Mouse (Mus musculus) testis, postnatal 10 days (tissue): ENCODE measurements at regions not wholly inside any gene's neighbourhood (a gene's known extent, or its start where the extent isn't known, plus 50 kb on each side); places are given as distances from the start of the nearest gene placed in this dataset.

Source experiments
- DNase-seq: peaks from one replicate; pipeline ENCODE4 v3.0.0; 2021; ENCODE audit warnings: low spot score

DNA sequence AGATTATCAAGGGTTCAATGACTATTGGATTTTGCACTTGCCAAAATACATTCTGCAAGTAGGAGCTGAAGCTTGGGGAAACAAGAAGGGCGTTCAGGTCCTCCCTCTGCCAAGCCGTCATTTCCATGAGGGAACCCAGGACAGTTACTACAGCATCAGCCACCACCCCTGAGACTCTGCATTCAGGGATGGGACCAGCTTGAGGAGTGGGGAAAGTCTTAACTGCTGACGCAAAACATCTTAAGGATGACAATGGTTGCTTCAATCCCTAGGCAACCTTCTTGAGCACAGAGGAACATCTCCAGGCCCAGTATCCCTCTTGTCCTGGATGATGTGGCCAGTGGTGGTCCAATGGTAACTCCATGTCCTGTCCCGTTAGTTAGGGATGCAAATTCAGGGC is 137.2 kb upstream of the Noct start:
- DNase-seq = no peak

DNA sequence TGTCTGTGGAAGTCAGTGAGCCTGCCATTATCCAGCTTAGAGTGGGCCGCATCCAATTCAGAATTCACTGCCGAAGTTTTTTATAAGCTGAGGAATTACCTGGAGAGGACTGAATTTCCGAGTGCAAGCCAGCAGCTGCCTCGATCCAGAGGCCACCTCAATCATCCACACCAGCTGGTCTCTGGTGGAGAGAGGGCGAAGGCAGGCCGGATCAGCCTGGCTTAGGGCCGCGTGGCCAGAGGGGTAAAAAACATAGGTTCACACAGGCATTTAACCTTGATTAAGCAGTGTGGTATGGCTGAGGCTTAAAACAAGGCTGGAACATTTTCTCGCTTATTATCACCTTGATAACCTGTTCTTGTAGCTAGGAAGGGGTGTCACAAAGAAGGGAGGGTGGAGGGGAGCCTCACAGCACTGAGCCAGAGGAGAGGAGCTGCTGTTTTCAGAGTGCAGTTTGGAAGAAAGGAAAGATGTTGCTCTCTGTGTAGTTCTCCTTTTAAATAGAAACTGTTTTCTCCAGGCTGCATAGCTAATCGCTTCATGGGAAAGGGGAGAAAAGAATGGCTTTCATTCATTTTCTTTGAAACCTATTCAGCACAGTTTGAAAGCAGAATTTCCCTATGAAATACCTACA is 135.1 kb upstream of the Noct start:
- no peak for DNase-seq

DNA sequence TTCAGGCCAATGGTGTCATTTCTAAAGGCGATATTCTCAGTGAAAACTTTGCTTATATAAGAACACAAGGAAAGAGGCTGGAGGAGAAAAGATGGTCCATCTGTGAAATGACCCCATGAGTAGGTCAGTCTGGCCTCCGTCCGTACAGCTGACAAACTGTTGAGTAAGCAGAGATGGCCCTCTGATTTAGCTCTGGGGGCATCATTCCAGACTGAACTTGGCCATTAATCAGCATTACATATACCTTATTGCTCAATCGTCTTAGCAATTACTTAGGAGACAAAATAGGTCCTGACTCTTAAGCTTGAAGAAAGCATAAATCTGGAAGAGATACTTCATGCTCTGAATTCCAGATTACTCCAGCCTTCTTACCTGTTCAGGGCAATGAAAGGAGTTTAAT is 132.8 kb upstream of the Noct start:
- DNase-seq = no peak

DNA sequence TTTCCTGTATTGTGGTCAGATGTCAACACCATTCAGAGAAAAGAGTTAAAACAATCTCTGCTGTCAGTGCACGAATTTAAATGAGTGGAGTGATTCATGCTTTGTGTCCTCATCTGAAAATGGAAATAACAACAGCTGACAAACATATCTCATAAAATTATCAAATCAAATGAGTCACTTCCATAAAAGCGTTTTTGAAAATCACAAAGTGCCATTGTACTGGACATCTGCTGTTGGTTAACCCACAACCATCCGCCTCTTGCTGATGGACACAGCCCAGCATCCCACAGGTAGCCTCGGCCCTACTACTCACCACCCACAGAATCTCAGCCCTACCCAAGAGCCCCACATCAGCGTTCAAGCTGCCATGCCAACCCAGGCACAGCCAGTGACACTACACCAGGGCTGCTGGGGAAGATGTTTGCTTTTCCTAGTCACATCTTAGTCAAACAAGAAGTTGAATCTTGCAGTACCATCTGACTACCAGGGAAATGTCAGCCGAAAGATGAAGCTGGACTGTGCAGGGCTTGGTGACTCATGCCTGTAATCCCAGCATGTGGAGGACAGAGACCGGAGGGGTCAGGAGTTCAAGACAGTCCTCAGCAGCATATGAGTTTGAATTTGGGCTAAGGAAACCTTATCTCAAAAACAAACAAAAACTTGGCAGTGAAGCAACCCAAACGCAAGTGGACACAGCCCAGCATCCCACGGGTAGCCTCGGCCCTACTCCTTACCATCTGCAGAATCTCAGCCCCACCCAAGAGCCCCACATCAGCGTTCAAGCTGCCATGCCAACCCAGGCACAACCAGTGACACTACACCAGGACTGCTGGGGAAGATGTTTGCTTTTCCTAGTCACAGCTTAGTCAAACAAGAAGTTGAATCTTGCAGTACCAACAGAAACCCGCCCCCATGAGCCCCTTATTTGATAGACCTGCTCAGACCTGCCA is 131.9 kb upstream of the Noct start:
- DNase-seq = no peak

DNA sequence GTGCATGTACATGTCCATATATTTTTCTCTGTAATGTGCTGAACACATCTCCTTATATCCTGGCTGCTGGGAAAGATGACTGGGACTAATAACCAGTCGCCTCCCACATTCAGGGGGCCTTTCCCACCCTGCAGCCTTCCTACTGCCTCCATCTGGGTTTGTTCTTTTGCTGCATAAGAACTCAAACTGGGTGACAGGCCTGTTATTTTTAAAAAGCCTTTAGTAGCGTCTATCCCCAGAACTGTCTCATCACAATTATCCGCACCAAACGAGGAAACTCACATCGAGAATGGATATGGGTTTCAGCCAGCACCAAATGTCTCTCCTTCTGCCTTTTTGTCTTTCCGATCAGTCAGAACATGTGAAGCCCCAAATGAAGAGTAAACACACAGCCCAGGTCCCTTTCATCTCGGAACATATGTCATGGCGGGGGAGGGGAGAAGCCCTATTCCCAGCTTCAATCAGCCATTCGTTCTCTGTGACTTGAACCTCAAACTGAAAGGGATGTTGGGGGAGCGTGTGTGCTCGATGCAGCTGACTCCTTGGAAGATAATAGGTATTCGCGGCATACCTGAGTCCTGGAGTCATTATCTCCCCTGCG is 128.3 kb upstream of the Noct start:
- no peak for DNase-seq

DNA sequence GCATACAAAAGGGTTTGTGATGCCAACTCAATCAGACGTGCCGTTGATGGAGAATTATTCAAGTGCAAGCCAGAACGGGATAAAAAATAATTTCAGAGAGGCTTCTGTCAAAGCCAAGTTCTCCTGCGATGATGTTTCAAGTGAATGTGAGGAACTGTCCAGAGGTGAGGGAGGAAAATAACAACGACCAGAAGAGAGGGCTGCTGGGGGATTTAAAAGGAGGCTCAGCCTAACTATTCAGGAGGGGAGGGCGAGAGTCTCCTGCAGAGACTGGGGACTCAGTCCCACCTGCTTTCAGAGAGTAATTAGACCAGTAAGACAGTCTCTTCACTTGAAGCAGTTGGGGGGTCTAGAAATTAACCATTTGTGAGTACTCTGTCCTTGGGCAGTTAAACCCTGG is 127.7 kb upstream of the Noct start:
- no peak for DNase-seq

DNA sequence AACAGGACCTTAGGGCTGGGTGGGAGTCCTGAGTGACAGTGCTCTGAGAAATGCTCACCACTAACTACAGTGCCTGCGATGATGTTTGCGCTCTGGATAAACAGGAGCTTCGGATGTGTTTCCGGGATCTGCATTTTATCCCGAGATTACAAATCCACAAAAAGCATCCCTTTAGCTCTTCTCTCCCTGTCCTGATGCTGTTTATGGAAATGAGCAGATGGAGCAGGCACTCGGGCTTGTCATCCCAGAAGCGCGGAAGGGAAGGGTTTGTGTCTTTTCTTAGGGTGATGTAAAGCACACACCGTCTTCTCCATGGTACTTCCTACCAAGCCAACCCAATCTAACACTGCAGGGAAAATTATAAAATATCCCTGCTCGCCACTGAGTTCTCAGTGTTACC is 126.9 kb upstream of the Noct start:
- DNase-seq = no peak

DNA sequence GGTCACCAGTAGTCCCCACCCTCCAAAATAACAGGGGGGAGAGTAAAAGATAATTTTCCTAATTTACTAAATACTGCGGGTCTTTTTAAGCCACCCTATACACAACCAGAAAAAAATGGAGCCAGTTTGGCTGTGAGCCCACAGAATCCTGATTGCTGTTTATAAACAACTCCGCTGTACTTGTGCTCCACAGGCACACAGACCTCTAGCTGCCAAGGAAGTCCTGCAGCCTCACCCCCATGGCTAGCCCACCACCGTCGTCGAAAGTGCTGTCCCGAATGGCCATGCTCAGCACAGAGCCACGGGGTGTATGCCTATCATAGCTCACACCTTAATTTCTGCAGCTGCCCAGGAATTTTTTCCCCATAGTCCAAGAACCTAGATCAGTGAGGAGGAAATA is 124.3 kb upstream of the Noct start:
- no peak for DNase-seq

DNA sequence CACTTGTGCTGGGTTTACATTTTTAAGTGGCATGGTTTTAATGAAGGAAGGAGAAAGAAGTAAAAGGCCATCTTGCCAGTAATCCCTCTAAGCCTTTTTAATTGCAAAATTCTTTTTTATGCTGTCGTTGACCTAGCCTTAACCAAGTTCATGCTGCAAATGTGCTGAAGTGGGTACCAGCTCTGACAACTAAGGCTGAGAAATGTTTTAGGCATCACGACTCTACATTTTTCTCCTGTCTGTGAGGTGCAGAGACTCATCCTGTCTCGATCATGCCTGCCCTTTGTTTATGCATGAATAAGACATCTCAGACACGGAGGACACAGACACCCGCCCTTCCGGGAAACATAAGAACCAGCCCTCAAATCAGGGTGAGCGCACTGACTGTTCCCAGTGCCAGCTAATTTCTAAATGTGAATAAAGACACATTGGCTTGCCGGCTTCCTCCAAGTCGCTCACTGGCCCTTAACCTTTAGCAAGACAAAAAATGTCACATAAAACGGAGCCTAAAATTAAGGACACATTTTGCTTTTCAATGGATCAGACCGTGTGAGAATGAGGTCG is 115.5 kb upstream of the Noct start:
- no peak for DNase-seq

DNA sequence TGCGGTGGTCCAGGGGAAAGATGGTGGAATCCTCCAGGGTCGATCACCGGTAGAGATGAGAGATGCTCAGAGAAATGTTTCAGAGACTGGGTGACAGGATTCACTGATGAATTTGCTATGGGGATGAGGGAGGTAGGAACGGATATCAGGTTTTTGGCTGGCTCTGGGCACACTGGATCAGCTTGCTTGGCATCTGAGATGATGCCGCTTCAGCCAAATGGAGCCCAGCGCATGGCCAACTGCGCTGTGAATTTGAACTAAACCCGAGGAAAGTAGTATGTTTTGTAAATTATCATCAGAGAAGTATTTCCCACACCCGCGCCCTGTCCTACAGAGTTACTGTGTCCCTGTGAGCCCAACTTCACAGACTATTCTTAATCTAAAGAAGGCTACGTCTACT is 113.0 kb upstream of the Noct start:
- DNase-seq = no peak

DNA sequence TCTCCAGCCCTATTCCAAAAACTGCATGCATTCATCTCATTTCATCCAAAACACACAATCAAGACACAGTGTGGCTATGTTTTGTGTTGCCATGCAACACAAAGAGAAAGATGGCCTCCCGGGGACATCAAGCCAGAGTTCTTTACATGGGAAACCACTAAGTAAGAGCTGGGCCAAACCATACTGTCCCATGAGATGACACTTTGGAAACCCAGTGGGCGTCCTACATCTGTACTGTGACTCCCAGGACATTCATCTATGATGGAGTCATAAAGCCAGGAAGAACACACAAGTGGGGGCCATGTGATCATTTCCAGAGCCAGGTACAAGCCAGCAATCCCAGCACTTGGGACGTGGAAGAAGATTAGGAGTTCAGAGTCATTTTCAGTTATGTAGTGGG is 111.9 kb upstream of the Noct start:
- no peak for DNase-seq

DNA sequence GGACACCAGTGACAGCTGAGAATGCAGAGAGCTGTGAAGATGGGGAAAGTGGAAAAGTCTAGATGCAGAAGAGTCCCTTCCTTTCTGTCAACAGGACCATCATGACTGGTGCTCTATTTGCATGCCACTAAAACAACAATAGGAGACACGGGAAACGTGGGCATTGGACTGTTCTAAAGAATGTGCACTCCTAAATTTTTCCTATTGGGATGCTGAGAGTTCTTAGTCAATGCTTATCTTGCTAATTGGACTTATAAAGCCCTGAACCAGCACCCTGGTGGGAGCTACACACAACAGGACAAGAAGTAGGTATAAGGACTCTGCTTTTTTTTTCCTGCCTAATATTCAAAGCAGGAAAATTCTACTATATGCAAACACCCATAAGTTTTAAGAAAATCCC is 108.3 kb upstream of the Noct start:
- no peak for DNase-seq

DNA sequence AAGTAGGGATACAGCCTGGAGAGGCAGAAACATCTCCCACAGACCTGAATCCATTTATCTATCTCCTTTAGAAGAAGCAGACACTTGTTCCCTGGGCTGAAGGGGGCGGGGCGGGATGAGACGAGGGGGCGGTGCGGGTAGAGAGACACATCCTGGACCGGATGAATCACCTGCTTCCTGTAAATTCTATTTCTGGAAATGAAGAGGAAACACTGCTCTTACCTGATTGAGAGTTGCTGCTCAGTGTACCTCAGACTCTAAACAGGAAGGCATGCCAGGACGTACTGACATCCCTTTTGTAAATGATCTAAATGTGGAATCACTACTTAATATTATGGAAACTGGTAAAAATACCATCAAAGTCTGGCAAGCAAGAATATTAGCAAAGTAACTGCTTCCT is 105.5 kb upstream of the Noct start:
- no peak for DNase-seq

DNA sequence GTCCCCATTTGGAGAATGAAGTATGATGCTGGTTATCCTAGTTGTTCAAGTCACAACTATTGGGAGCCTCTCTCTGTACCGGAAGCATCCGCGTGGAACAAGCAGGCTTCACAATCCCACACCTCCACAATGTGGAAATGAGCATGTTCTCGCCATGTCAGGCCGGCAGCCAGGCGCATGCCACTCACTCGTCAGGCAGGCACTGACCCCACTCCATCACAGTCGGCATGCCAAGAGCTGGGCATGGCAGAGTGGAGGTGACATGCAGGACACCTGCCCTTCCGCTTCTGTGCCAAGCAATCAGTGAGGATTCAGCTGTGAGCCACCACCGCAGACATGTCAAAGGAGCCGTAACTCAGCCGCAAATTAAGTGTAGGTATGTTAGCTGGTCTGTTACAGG is 103.7 kb upstream of the Noct start:
- no peak for DNase-seq

DNA sequence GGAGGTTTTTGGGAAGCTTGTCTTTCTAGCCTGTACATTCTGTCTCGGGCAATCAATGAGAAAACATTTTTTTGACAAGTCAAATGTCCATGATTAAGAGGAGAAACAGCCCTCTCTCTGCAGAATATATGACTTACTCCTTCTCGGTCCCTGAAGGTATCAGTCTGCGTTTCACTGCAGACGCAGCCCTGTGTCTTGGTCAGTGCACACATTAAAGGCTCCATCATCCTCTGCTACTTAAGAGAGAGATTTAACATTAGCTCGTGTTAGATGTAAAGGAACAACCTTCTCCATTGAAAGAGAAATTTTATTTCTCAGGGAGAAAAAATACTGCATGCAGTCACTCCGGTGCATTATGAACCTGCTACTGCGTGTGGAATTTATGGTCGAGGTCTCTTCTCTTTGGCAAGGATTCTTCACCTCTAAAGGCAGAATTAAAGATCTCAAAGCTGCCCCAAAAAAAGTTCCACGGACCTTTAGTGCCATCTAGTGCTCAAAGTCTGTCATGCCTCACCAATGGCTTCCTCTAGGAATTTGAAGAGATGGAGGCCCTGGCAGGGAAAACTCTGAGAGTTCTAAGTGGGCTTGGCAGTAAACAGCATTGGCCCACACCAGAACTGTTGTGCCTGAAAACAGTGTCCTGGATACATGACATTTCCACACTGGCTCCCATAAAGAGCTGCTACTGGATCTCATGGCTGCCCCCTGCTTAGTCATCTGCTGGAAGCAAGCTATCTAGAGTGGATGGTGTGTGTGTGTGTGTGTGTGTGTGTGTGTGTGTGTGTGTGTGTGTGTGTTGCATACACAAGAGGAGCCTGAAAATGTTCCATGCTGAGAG is 102.3 kb upstream of the Noct start:
- DNase-seq = peak; percentile 80

DNA sequence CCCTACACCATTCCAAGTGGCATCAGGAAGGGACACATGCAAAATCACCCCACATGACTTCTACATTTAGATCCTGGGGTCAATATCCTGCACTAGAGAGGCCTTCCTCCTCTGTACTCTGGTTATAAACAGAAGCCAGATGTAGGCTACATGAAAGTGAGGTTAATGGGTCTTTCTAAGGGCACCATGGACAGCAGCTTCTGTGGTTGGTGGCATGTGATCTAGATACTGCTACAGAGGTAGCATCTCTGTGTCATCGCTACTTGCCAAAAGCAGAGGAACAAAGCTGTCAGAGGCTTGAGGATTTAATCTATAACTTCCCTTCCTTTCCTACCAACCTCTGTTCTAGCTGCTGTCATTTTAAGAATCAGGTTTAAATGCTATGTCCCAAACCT is 101.7 kb upstream of the Noct start:
- DNase-seq = no peak

DNA sequence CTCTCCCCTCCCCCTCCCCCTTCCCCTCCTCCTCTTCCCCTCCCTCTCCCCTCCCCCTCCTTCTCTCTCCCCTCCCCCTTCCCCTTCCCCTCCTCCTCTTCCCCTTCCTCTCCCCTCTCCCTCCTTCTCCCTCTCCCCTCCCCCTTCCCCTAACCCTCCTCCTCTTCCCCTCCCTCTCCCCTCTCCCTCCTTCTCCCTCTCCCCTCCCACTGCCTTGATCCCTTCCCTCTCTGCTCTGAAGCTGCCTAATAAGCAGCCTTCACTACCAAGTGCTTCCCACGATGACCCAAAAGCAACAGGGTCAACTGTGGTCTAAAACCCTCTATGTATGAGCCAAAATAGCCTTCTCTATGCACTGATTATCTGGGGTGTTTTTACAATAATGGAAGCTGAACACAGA is 96.4 kb upstream of the Noct start:
- no peak for DNase-seq

DNA sequence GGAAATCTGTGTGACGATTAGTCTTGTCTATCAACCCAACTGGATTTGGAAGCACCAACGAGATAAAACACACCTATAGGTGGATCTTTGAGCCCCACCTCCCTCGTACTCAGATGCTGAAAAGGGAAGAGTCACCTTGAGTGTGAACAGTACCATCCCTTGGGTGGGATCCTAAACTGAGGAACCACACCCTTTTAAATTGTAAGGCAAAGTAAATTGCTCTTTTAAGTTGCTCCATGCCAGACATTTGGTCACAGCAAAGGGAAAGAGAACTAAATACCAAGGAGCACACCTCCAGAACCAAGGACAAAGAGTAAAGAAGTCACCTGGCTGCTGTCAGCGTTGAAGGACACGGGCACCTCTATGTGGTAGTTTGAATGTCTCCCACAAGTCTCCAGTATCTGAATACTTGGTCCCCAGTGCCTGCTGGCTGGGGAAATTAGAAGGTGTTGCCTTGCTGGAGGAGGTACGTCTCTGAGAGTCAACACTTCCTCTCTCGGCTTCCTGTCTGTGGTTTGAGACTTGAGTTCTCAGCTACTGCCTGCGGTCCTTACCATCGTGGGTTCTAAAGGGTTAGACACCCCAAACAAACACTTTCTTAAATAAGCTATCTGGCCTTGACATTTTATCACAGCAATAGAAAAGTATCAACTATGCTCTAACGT is 95.6 kb upstream of the Noct start:
- DNase-seq = no peak

DNA sequence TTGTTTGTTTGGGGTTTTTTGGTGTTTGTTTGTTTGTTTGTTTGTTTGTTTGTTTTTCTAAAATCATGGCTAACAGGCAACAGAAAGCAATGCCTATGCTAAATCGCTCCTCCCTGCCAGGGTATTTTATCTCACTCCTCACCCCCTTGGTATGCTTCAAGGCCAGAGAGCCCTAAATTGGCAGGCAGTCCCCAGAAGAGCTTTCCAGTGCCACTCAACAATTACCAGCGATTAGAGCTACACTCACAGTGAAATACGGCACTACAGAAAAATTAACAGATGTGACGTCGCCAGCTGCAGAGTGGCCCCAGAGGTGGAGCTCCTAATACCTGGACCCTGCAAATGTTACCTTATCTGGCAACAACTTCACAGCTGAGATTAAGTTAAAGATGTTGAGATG is 93.5 kb upstream of the Noct start:
- no peak for DNase-seq

DNA sequence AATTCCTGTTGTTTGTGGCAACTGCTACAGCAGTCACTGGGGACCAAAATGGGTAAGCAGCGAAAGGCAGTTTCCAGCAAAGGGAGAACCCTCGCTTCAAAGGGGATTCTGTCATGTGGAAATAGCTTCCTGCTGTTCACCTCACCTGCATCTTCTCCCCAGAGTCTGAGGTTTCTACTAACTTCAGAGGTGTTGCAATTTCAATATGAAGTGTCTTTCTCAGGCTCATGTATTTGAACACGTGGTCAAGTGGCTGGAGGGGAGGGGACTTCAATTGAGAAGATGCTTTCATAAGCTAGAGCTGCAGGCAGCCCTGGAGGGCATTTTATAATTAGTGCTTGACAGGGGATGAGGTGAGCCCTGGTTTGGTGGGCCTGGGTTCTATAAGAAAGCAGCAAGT is 92.9 kb upstream of the Noct start:
- DNase-seq = no peak

DNA sequence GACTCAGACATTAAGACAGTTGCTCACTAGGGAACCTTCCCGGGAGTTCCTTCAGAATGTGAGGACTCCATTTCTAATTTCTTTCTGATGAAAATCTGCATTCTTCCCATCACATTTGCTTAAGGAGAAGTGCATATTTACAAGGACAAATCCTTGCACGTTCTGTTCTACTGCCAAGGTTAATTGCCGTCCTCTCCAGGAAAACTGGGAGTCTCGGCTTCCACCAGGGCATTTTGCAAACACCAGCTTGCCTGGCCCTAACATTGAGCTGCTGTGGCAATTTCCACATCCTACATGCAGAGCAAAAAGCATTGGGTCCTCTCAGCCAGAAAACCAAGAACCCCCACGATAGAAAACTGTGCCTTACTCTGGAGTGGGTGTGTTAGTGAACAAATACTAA is 91.5 kb upstream of the Noct start:
- DNase-seq = no peak

DNA sequence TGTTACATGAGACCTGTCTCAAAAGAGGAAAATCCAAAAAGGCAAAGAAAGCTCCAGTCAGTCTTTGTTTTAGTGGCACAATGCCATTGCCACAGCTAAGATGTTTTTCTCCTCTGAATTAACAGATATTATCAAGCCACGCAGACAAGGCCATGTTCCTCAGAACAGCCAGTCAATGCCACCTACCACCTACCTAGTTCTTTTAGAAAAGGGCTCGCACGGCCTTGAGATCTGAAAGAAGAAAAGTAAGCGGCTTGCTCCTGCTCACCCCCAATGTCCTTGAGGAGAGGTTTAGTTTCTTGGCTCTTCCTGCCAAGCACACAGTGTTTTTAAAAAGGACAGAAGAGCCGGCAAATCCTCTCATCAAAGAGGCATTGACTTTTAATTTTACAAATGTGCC is 88.7 kb upstream of the Noct start:
- DNase-seq = no peak
